Mouse (Mus musculus): ENCODE results near the gene 4930578C19Rik. TPM values are rescaled to one million over a fixed set of nuclear protein-coding genes. Genes with fewer than 3 reads are reported as not detected.
"Not testable (repeated sequence)": the region's sequence is repeated elsewhere in the genome, so short reads cannot be mapped to it uniquely, and the experiment has no call there.

4930578C19Rik gene
- polyA plus RNA-seq, 1 experiment from 2014 or later, result 0.47 TPM

DNA sequence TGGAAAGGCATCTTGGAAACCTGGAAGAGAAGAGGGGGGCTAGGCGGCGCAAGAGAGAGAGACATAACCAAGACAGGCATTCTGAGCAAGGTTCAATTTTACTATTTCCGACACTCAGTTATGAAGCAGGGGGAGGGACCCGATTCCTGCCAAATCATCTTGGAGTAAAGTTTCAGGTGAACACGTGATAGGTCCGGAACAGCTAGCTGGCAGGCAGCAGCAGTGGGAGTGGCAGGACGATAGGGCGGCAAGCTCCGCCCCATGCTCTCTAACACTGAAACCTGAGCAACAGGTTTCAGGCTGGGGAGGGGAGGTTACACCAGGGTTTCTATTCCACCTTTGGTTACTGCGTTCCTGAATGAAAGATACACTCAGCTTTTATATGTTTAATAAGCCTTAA, 58.9 kb downstream of the 4930578C19Rik start:
- H3K4me2 ChIP-seq, result no peak overlapping the region
- H3K9ac ChIP-seq, result no peak overlapping the region
- H3K36me3 ChIP-seq, result no peaks in the 10 kb centered on the region
- H3K4me1 ChIP-seq (replicated peaks), result no peaks in the 10 kb centered on the region
- ATAC-seq (replicated peaks; ENCODE audit: insufficient number of reproducible peaks, insufficient read depth, low FRiP score, low read depth), result no peak
- no peak overlapping the region for H3K4me3 ChIP-seq
- 47% methylated on average over 10 of the region's 10 CpGs for WGBS
- H3K27ac ChIP-seq, result no peak overlapping the region
- no peaks in the 10 kb centered on the region for H3K27me3 ChIP-seq
- H3K9me3 ChIP-seq (replicated peaks), result no peaks in the 10 kb centered on the region

DNA sequence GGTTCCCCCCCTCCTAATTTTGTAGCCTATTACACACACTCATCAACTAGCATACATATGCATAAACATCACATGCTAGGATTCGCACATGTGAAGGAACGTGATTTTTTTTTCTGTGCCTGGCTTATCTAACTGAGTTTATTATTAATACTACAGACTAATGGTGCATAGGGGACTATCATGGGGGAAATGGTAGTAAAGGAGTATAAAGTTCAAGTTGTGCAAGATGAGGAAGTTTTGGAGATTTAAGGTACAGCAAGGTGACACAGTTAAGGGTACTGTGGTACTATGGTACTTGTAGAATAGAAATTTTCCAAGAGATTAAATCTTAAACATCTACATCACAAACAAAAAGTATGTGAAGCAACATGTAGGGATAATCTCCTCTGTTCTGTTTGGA, 64.5 kb downstream of the 4930578C19Rik start:
- H3K9ac ChIP-seq, result no peak overlapping the region
- H3K4me3 ChIP-seq, result no peak overlapping the region
- H3K4me2 ChIP-seq, result no peak overlapping the region
- 83% methylated on average over 2 of the region's 2 CpGs for WGBS
- no peaks in the 10 kb centered on the region for H3K9me3 ChIP-seq (replicated peaks)
- H3K27me3 ChIP-seq, result no peaks in the 10 kb centered on the region
- H3K36me3 ChIP-seq, result no peaks in the 10 kb centered on the region
- no peaks in the 10 kb centered on the region for H3K4me1 ChIP-seq (replicated peaks)
- H3K27ac ChIP-seq, result no peak overlapping the region
- no peak for ATAC-seq (replicated peaks; ENCODE audit: insufficient number of reproducible peaks, insufficient read depth, low FRiP score, low read depth)

GRCm38 (mm10) chrX:18384181-18384580, 77.0 kb downstream of the 4930578C19Rik start:
- H3K27ac ChIP-seq; H3K4me3 ChIP-seq; ATAC-seq (replicated peaks; ENCODE audit: insufficient number of reproducible peaks, insufficient read depth, low FRiP score, low read depth); H3K27me3 ChIP-seq; H3K4me1 ChIP-seq (replicated peaks); H3K36me3 ChIP-seq; H3K9me3 ChIP-seq (replicated peaks); H3K4me2 ChIP-seq; H3K9ac ChIP-seq: not testable (repeated sequence)
- 67% methylated on average over 5 of the region's 5 CpGs for WGBS

Measured in heart, embryonic 15.5 days (tissue).